Mouse (Mus musculus): ENCODE data around the gene Cps1. TPM values are rescaled to one million over a fixed set of nuclear protein-coding genes. Genes with fewer than 3 reads are reported as not detected.

Cps1 gene
- polyA plus RNA-seq (2012; rRNA removed; ENCODE audit: low replicate concordance) = 18.0 and 43.2 TPM in 2 replicates

DNA sequence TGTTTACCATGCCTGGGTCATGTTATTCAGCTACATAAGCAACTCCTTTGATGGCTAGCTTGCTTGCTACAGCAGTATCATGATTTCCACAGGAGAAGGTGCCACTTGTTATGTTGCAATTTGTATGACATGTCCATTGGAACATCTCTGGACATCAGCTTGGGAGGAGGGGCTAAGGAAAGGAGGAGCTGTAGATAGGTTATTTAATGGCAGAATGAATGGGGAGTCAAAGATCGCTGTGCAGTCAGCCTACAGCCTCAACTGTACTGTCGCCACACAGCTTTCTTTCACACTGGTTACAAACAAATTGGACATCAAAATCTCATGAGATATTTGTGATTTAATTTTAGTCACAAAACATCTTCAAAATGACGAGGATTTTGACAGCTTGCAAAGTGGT lies at the start of gene Cps1:
Gene Cps1, plus strand, starts transcription at position 230 of the 400 bp plus-strand sequence.

Other genes starting within 250 kb of the Cps1 start
- not detected in 2 replicates for gene Myl1, start 177.6 kb upstream of the Cps1 start, polyA plus RNA-seq (2012; rRNA removed; ENCODE audit: low replicate concordance)
- gene Lancl1, start 84.2 kb upstream of the Cps1 start, polyA plus RNA-seq (2012; rRNA removed; ENCODE audit: low replicate concordance) = 9.9 and 21.8 TPM in 2 replicates

Data from duodenum, adult 2 months (tissue).